Mouse (Mus musculus): ENCODE results near the gene Fam129a. TPM values are rescaled to one million over a fixed set of nuclear protein-coding genes. Genes with fewer than 3 reads are reported as not detected.
"Not testable (repeated sequence)": the region's sequence is repeated elsewhere in the genome, so short reads cannot be mapped to it uniquely, and the experiment has no call there.

Fam129a gene
- total RNA-seq, 2 experiments from 2014 or later, result 1.9 to 2.1 TPM

DNA sequence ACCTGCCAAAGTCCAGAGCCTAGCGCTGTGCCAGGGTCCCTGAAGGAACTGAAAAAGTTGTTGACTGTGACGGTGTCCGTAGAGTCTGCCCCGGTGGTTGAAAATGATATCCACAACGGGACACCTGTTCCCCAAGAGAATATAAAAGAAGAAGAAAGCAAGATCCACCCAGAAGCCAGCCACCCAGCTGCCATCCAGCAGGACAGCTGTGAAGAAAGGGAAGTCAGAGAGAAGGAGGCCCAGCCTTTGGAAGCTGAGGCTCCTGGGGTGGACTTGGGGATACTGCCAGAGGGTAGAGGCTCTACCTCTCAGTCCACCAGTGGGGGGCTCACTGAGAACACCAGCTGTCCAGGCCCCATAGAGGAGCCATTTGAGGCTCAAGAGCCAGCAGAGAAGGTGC is 146.6 kb downstream of the Fam129a start:
- DNase-seq (ENCODE audit: low spot score in 2 of 2), result no peak
- intact Hi-C loops (cut with DNase I), result no loop called here

DNA sequence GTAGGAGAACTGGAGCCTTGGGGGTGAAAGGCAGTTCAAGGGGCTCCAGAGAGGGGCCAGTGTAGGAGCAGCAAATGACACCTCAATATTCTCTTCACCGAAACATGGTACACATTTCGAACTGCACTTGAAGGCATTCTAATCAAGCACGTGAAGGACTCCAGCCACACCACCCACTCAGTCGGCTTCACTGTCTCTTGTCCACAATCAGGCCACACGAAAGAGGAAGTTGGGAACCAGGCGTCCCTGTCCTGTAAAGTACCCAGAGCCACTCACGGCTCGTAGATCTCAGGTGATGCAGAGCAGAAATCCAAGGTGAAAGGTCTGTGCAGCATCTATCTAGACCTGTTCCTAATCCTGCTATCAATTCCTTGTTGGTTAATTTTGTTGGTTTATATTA is 147.6 kb downstream of the Fam129a start:
- intact Hi-C loops (cut with DNase I), result no loop called here
- DNase-seq (ENCODE audit: low spot score in 2 of 2), result no peak

DNA sequence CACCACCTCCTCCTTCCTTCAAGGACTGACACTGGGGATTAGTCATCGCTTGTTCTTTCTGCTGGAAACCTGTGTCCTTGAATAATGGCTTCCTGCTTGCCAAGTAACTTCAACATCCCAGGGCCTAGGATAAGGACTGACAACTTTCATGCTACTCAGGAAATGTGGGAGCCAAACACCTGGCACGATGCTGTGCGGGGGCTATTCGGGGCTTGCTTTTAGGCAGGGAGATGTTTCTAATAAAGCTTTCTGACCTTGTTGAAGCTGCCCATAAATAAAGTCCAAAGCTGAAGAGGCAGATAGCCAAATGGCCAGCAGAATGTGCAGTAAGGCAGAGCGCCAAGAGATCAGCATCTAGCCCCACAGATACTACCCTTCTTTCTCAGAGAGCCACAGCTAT is 148.9 kb downstream of the Fam129a start:
- intact Hi-C loops (cut with DNase I), result no loop called here
- no peak for DNase-seq (ENCODE audit: low spot score in 2 of 2)

DNA sequence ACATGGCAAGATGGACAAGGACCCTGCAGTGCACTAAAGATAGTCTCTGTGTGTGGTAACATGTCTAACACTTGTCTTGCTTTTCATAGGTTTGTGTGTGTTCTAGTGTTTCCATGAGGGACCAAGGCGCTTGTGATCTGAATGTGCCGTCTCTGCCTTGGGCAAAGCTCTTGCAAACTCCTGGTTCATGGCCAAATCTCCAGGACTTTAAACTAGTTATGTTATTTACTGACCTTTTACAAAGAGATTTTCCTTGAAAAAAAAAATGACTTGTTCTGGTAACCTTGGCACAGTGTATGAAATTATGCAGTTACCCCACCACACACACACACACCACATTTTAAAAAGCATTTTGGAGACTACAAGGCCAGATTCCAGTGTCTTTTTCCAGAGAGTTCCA is 149.6 kb downstream of the Fam129a start:
- intact Hi-C loops (cut with DNase I), result no loop called here
- DNase-seq (ENCODE audit: low spot score in 2 of 2), result no peak

DNA sequence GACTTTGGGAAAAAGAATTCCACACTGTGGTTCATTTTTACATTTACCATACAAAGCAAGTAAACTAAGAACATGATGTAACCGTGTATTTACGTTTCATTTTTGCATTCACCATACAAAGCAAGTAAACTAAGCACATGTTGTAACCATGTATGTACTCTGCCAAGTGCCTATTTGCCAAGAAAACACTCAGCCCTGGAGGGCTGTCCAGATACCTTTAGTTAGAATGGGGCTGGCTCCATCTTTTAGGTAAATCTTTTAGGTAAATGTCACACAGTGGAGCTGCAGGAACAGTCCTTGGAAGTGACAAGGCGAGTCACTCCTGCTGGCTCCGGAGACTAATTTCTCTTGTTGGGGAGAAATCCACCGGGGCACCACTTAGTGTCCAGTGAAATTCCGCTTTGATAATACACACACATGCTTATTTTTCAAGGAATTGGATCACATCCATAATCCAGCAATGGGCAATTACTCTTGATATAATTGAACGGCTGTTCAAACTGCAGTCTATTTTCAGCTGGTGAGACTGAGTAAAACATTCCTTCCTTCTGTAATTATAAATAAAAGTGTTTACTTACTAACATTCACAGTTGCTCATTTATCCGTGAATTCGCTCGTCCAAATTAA is 150.5 kb downstream of the Fam129a start:
- DNase-seq (ENCODE audit: low spot score in 2 of 2), result no peak
- intact Hi-C loops (cut with DNase I), result no loop called here

DNA sequence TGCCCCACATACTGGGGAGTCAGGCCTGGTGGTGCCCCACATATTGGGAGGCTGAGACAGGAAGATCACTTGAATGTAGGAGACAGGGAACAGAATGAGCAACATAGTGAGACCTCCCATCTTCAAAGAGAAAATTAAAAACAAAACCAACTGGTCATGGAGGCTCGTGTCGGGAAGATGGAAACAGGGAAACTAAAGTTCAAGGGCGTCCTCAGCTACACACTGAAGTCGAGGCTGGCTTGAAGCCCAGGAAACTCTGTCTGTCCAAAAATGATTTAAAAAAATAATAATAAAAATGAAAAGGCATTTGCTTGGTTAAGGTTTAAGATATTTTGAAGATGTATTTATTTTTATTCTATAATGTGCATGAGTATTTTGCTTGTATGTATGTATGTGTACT is 152.8 kb downstream of the Fam129a start:
- intact Hi-C loops (cut with DNase I), result no loop called here
- no peak for DNase-seq (ENCODE audit: low spot score in 2 of 2)

DNA sequence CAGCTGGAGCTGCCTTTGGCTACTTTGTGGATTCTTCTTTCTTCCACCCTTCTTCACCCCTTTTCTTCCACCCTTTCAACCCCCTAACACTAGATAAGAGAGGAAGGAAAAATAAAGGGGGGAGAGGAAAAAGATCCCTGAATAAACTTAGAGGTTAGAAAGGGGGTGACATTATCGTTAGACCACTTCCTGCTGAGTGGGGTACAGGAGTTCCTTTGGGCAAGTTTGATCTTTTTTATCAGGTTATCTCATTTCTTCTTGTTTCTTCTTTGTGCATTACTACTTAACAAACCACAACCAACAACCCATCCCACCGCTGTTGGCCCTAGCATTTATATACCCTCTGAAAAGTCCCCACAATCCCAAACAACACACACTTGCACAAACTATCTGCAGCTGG is 154.6 kb downstream of the Fam129a start:
- intact Hi-C loops (cut with DNase I), result no loop called here
- DNase-seq (ENCODE audit: low spot score in 2 of 2), result no peak

DNA sequence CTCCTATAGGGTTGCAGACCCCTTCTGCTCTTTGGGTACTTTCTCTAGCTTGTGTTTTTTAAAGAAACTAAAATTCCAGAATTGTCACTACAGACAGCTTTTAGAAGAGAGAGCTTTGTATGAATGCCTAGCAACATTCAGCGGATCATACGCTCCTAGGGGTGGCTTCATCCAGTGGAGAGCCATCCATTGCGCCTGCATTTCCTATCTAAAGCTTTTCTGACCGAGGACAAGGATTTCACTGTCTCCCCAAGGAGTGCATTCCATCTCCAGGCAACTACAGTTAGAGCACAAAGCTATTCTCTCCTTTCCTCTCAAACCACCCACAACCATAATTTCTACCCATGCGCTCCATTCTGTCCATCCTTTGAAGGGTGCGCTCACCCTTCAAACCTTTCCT is 155.4 kb downstream of the Fam129a start:
- no peak for DNase-seq (ENCODE audit: low spot score in 2 of 2)
- intact Hi-C loops (cut with DNase I), result no loop called here

DNA sequence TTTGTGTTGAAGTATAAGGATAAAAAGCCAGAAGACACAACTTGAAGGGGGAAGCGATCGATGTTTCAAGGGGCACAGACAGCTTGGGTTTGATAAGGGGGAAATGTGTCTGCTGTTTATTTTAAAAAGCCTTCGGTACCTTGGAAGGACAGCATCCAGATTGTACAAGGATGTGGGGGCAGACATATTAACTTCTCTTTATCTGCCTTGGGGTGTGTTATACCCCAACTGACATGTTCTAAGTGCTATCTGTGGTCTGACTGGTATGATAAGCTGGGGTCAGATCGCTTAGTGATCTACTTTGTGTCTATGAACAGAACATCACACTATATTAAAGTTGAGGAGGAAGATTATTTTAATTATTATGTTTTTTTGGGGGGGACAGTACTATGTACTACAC is 157.2 kb downstream of the Fam129a start:
- DNase-seq (ENCODE audit: low spot score in 2 of 2), result no peak
- intact Hi-C loops (cut with DNase I), result no loop called here

DNA sequence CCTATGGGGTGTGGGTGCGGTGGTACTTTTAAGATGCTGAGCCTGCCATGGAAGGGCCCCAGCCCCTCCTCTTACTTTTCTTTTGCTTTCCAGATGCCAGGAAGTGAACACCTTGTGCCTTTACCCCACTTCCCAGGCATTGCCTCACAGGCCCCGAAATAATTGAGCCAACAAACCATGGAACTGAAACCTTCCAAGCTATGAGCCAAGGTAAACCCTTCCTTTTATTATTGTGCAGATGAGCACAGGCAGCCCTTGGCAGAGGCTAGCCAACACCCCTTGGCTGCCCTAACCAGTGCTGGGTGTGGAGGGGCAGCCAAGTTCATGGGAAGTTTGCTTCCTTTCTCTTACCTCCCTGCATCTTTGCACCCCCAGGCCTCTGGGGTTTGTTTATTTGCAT is 166.2 kb downstream of the Fam129a start:
- intact Hi-C loops (cut with DNase I), result no loop called here
- no peak for DNase-seq (ENCODE audit: low spot score in 2 of 2)

DNA sequence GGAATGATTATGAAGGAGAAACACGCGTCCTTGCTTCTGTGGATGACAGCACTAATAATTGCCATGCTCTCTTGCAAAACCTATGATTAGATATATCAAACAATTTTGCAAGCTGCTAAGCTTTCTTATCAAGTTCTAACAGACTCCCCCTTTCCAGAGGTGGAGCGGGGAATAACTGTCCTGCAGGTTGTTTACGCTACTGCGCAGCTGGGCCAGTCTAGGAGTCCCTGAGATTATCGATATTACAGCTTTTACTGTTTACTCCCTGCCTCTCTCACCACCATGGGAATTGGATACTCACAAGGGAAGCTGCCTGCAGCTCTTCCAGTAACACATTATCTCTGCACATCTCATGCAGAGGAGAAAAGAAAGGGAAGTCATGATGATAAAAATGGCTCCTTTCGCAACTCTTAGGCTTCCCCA is 170.2 kb downstream of the Fam129a start:
- no peak for DNase-seq (ENCODE audit: low spot score in 2 of 2)

DNA sequence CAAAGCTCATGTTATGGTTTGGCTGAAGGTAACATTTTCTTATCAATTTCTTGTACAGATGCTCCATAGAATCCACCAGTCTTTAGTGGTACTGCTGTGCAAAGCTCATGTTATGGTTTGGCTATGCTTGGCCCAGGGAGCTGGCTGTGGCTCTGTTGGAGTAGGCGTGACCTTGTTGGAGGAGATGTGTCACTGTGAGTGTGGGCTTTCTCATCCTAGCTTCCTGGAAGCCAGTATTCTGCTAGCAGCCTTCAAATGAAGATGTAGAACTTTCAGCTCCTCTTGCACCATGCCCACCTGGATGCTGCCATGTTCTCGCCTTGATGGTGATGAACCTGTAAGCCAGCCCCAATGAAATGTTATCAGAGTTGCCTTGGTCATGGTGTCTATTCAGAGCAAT is 178.9 kb downstream of the Fam129a start:
- not testable (repeated sequence) for DNase-seq (ENCODE audit: low spot score in 2 of 2)
- intact Hi-C loops (cut with DNase I), result loop anchor here (10.0 kb wide), 1 partner anchor 1355 kb away; the partner anchor contains the start of genes Odr4 and Tpr

More for the DNA sequence above, 170.2 kb downstream of the Fam129a start:
- intact Hi-C loops (cut with DNase I), result no loop called here

DNA sequence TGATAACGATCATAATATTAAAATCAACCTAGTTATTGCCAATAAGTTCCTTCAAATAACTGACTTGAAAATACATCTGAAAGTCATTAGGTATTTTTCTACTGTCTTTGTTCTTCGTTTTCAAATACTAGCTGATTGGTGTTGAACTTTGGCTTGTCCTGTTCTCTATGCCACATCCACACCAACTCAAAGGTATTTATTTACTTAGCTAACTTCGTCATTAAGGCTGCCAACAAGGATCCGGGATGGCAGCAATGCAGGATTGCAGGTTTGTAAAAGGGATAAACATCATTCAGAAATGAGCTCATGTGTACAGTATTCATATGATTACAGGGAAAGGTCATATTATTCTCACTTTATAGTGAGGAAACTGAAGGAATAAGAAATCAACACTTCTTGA is 182.0 kb downstream of the Fam129a start:
- DNase-seq (ENCODE audit: low spot score in 2 of 2), result no peak
- intact Hi-C loops (cut with DNase I), result loop anchor here (10.0 kb wide), 1 partner anchor 1358 kb away; the partner anchor contains the start of genes Odr4 and Tpr

DNA sequence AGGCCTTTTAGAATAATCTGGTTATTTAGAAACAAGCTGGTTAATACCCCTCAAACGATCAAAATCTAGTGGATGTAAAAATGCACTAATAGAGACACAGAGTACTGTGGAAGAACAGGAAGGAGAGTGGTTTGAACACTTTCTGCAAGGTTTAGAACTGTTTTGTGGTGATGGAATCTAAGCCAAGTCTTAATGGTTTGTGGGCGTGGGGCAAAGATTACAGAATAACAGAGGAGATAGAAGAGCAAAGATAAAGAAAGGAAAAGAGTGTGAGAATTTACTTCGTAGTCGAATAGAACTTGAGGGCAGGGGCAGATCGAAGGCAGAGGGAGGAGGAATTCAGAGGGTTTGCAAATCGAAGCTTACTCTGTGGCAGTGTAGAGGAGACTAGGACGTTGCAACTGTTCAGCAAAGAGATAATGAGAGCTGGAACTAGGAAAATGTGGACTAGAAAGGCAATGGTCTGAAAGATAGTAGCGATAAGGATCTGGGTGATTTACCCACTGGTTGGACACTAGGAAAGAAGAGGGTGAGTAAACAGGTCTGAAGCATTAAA is 182.5 kb downstream of the Fam129a start:
- DNase-seq (ENCODE audit: low spot score in 2 of 2), result no peak
- intact Hi-C loops (cut with DNase I), result loop anchor here (10.0 kb wide), 1 partner anchor 1359 kb away; the partner anchor contains the start of genes Odr4 and Tpr

DNA sequence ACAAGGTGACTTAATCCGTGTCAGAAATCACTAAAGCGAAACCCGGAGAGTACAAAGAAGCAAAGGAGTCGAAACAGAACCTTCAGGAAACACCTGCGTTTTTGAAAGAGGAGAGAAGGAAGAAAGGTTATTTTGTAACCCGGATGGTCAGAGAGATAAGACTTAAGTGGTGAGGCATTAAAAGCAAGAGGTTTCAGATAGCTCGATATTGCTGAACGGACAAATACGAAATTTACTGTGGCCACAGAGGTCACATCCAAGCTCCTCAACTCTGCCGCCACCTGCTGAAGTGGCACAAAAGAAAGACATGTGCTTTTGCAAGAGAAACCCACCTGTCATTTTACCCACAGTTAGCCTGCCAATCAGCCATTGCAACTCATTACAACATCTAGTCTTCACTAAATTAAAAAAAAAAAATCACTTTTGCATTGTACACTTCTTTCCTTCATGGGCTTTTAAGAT is 183.1 kb downstream of the Fam129a start:
- DNase-seq (ENCODE audit: low spot score in 2 of 2), result no peak
- intact Hi-C loops (cut with DNase I), result loop anchor here (10.0 kb wide), 1 partner anchor 1359 kb away; the partner anchor contains the start of genes Odr4 and Tpr

DNA sequence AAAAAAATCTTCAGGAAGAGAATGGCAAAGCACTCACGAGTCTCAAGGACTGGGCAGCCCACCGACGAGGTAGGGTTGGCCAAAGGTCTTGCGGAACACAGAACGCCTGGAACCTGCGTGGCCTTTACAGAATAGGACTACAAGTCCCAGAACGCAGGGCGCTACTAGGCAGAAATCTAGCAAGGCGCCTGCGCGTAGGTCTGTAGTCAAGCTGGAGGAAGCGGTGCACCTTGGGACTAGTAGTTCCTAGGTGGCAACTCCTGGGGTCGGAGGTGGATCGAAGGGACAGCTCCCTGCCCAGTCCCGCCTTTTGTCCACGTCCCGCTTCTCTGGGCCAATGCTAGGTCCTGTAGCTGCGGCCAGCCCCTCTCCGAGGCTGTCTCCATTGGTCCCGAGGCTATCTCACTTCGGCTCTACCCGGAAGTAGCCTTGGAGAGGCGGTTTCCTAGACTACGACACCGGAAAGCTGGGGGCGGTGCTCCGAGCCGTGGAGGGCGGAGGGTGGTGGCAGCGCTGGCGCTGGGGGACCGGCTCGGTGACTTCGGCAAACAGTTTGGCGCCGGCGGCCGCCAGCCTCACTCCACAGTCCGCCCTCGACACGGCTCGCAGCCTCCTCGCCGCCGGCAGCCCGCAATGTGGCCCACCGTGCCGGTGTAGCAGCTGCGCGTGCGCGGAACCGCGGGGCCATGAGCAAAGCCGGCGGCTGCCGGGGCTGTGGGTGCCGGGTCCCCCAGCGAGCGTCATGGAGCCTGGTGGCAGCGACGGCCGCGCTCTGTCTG is 184.1 kb downstream of the Fam129a start, which contains the start of gene Edem3:
TSS of gene Edem3 (plus strand) at position 491 of the 779 bp plus-strand sequence.
- peak; percentile 98 to 100 for DNase-seq (ENCODE audit: low spot score in 2 of 2)
- intact Hi-C loops (cut with DNase I), result loop anchor here (10.0 kb wide), 1 partner anchor 1360 kb away; the partner anchor contains the start of genes Odr4 and Tpr

DNA sequence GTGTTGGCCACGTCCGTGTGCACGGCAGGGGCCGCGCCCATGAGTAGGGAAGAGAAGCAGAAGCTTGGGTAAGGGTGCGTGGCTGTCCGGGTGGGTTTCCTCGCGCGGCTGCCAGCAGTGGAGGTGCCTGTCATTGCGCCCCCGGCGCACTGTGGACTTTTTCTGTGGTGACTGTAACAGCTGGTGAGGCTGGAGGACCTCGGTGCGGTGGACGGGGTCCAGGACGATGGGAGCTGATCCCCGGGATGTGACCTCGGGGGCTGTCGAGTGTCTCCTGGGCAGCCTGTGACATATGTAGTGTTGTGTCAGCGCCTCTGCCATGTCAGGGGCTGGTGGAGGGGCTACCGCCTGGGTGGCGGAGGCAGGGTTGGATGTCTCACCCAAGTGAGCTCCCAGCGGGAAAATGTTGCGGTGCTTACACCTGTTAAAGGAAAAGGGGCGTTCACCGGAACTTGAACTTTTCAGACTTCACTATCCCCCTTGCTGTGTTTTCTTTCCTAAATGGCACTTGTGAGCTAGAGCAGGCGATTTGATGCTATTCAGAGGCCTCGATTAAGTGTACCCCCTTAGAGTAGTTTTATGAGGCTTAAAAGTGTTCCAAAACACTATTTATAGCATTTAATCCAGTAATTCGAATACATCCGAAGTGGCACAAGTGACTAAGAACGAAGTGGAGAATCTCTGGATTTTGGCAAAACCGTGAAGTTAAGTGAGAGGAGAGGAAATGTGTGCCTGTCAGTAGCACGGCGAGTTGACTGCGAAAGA is 184.9 kb downstream of the Fam129a start:
- intact Hi-C loops (cut with DNase I), result loop anchor here (10.0 kb wide), 1 partner anchor 1361 kb away; the partner anchor contains the start of genes Odr4 and Tpr
- DNase-seq (ENCODE audit: low spot score in 2 of 2), result no peak

DNA sequence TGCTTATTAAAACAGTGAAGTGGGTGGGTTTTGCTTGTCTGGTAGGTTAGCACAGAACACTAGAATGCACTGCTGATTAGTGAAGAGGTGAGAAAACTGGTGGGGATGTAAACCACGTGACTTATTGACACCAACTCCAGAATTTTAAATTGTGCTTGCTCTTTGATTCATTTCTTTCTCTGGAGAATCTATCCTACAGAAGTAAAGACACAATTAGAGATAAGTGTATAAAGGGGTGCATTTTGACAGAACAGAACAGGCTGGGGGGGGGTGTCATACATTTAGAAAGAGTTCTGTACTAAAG is 185.4 kb downstream of the Fam129a start:
- DNase-seq (ENCODE audit: low spot score in 2 of 2), result no peak
- intact Hi-C loops (cut with DNase I), result loop anchor here (10.0 kb wide), 1 partner anchor 1362 kb away; the partner anchor contains the start of genes Odr4 and Tpr

DNA sequence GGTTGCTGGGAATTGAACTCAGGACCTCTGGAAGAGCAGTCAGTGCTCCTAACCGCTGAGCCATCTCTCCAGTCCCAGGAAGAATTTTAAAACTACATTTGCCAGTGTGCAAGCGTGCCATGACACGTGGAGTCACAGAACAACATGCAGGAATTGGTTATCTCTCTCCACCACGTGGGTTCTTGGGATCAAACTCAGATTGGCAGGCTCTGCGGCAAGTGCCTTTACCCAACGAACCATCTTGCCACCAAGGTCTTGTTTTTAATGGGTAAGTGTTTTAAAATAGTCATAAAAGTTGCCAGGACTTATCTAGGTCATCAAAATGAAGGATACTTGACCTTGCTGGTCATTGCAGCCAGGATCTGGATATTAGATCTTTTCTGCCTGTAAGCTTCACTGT is 187.3 kb downstream of the Fam129a start:
- intact Hi-C loops (cut with DNase I), result loop anchor here (10.0 kb wide), 1 partner anchor 1364 kb away; the partner anchor contains the start of genes Odr4 and Tpr
- DNase-seq (ENCODE audit: low spot score in 2 of 2), result no peak

DNA sequence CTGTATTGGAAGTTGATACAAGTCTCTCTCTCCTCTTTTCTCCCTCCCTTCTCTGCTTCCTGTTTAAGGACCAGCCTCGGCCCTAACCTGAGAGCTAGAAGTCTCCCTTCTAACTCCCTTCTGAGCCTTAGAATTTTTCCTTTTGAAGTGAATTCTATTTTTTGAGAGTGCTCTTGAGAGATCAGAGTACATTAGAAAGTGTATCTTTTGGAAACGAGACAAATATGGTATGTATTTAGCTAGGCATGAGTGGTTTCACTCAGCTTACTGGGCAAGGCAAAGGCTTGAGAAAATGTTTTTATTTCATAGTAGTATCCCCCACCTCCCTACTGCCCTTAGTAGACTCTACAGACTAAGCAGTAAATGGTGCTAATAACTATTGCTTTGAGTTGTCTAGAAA is 188.0 kb downstream of the Fam129a start:
- intact Hi-C loops (cut with DNase I), result loop anchor here (10.0 kb wide), 1 partner anchor 1364 kb away; the partner anchor contains the start of genes Odr4 and Tpr
- no peak for DNase-seq (ENCODE audit: low spot score in 2 of 2)

All from left cerebral cortex, postnatal 25 days (tissue).